Mouse (Mus musculus): ENCODE results near the gene Rex1bd.
A peak's percentile ranks its signal among the peaks of the same experiment; 100 is the strongest.
"Not testable (repeated sequence)": the region's sequence is repeated elsewhere in the genome, so short reads cannot be mapped to it uniquely, and the experiment has no call there.

The Rex1bd gene

GRCm38 (mm10) chr8:70528182-70528797 is 21.7 kb upstream of the Rex1bd start:
- DNase-seq, result no peak

GRCm38 (mm10) chr8:70527512-70528181 is 21.1 kb upstream of the Rex1bd start, which contains the start of the genes Fkbp8 and Kxd1:
Fkbp8 (plus strand) TSS chr8:70527724.
Kxd1 (minus strand) TSS chr8:70527956.
- peak; percentile 99 for DNase-seq

DNA sequence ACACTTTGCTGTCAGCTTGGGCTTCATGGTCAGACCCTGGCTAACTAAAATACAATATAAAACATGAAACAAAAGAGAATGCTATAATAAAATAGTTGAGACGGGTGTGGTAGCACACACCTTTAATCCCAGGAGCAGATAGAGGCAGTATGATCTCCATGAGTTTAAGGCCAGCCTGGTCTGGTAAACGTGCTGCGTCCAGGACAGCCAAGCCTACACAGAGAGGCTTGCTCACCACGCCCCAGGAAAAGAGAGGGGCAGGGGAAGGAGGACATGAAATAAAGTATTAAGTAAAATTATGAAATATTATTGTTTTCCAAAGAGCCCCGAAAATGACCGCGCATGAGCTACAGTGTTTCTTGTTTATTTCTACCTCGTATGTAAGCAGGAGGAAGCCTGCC is 20.6 kb upstream of the Rex1bd start:
- no peak for DNase-seq

GRCm38 (mm10) chr8:70522592-70523403 is 16.2 kb upstream of the Rex1bd start:
- peak; percentile 95 for DNase-seq

DNA sequence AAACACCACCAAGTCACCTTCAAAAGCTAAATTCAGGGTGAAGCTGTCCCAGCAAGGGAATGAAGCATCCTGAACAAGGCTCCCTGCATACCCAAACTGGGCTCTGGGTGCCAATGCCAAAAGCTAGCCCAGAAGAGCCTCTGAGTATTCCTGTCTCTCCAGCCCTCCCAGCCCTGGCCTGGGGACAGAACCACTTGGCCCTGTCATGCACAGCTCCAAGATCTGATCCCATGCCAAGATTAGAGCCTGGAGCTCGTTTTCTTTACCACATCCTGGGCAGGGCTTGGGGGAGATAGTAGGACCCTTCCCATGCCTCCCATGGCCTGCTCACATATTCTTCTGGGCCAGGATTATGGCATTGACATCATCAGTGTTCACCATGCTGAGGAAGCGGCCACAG is 13.1 kb upstream of the Rex1bd start:
- DNase-seq, result no peak

DNA sequence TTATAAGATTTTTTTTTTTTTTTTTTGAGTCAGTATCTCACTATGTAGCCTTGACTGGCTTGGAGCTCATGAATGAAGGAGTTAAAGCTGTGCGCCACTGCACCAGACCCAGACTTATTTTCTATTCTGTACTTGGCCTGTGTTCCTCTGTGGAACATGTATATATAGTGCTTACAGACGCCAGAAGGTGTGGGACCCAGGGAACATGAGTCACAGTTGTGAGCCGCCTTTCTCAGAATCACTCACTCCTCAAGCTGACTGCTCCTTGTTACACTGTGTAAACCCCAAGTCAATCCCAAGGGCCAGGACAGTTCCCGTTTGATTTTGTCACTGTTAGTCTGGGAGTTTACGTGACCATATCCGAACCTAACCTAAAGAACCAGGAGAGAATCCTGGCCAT is 12.5 kb upstream of the Rex1bd start:
- no peak for DNase-seq

DNA sequence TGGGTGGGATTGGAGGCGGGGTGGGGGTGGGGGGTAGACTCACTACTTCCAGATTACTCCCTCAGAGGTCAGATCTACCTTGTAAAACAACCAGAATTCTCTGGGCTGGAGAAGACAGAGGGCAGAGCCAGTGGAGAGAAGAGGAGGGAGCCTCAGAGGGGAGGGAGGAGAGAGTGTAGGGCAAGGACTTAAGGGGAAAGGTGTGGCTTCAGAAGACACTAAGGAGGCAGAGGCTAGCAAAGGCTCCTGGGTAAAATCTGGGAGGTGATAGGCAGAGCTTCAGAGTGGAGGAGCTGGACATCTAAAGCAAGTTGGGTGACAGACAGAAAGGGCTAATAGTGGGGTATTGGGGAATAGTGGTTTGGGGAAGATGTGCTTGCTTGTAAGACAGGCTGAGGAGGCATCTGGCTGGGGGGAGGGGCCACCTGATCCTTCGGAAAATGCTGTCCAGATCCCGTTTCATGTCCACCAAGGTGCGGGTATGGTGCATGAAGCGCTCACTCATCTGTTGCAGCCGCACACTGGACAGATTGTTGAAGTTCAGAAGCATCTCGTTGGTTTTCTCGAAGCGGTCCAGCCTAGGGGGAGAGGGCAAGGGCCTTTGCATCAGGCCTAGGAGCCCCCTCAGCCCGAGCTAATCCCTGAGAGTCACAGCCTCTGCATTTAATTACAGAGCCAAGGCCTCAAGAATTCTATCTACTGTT is 11.5 kb upstream of the Rex1bd start:
- no peak for DNase-seq

- no peak for DNase-seq
Measured at GRCm38 (mm10) chr8:70513441-70513840, 6.9 kb upstream of the Rex1bd start.

GRCm38 (mm10) chr8:70512253-70512903 is 5.8 kb upstream of the Rex1bd start:
- no peak for DNase-seq

DNA sequence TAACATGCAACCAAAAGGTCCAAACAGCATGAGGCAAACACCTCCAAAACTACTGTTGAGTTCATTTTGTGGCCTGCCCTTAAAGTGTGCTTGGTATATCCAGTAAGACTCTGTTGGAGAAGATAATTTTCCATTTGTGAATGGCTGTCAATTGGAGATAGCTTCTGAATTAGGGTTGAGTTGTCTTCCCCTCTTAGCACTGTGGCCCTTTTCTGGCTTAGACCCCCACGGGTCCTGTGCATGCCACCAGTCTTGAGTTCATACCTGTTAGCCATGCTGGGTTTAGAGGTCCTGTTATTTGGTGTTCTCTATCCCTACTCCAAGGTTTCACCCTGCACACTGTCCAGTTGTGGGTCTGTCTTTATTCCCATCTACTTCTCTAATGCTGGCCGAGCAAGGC is 5.2 kb upstream of the Rex1bd start:
- DNase-seq, result no peak

- DNase-seq, result not testable (repeated sequence)
Measured at GRCm38 (mm10) chr8:70511174-70511573, 4.6 kb upstream of the Rex1bd start.

GRCm38 (mm10) chr8:70510228-70510915 is 3.8 kb upstream of the Rex1bd start, which contains the start of gene Uba52:
Uba52 (minus strand) TSS chr8:70510801.
- DNase-seq, result peak; percentile 96

DNA sequence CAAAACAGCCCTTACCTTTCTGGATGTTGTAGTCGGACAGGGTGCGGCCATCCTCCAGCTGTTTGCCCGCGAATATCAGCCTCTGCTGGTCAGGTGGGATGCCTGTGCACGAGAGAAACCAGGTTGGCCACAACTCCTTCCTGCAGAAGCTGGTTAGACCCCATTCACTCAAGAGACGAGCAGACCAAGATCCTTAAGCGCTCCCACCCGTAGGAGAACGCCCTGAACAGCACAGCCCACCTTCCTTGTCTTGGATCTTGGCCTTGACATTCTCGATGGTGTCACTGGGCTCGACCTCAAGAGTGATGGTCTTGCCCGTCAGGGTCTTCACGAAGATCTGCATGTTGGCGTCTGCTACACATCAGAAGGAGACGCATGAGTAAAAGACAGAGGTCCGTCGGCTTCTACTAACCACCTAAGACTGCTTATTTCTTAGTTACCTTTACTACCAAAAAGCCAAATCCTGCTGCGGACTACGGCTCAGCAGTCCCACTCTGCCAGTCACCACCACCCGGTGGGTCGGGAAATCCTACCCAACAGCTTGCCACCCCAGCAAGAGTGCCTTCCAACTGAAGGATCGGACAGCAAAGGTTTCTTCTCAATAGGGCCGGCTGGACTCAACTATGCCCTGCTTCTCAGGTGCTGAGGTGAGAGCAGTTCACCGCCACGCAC is 2.9 kb upstream of the Rex1bd start:
- DNase-seq, result no peak

DNA sequence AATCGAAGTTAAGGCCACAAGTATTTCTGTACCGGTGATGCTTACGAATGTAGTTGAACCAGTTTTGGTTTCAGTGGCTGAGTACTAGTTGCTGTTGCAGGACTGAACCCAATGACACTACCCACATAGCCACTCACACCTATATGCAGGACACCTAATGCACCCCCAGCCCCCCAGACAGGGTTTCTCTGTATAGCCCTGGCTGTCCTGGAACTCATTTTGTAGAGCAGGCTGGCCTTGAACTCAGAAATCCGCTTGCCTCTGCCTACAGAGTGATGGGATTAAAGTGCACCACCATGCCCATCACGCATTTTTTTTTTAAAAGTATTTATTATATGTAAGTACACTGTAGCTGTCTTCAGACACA is 458 bp upstream of the Rex1bd start:
- DNase-seq, result no peak

DNA sequence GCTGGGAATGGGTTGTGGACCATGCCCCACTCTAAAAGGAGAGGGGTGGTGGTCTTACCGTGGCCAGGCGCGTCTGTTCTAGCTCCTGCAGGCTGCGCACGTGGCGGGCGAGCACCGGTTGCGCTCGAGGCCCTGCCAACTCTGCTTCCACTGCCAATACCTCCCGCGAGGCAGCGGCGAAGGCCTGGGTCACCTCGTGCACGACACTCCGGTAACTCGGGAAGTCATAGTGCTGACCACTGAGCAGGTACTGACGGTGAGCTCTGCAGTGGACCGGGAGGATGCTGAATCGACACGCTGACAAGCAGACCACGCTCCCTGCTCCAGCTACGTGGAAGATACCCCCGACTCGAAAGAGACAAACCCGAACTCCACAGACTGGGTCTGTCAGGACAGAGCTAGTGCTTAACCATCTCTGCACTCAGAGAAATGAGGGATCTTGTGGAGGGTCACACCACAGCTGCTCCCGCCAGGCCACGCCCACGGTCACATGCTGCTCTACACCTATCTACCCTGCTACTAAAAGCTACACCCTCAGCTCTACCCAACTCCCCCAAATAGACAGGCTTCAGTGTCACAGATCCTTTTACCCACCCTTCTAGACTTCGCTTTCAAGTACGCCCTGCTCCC is 739 bp downstream of the Rex1bd start:
- DNase-seq, result no peak

GRCm38 (mm10) chr8:70504851-70505250 is 1.7 kb downstream of the Rex1bd start:
- DNase-seq, result peak; percentile 80

DNA sequence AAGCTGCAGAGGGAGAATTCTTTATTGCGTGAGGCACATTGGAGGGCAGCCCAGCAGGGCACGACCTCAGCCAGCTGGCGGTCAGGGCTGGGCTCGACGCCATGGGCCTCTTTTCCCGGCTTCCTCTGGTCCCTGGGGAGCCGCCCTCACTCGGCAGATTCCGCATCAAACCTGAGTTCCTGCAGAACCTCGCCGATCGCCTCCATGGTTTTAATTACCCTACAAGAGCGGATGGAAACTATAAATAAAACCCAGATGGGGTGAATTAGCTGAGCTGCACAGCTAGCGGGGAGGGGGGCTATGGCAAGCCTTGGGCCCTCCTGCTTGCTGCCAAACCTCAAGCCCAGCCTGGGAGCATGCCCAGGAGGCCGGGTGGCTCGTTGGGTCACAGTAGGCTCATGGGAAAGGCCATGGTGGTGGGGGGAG is 2.2 kb downstream of the Rex1bd start:
- DNase-seq, result no peak

DNA sequence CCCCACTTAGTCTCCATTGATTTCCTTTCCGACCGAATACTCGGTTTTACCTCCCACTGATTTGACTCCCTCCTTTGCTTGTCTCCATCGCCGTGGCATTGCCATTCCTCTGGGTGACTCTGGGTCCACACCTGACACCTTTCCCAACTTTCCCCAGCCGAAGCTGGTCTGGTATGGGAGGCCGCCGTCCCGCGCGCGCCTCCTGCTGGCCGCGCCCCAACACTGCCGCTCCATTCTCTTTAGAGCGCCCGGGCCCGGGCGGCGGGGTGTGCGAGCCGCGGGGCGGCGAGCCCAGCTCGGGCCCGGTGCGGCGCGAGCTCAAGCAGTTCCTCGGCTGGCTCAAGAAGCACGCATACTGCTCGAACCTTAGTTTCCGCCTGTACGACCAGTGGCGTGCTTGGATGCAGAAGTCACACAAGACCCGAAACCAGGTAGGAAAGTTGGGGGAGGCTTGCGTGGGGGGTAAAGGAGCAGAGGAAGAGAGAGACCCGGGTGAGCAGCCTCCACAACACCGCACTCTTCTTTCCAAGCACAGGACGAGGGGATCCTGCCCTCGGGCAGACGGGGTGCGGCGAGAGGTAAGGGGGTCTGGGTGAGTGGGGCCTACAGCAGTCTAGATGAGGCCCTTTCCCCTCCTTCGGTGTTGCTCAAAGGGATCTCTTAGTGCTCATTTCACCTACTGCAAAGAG is 3.3 kb downstream of the Rex1bd start:
- DNase-seq, result no peak

DNA sequence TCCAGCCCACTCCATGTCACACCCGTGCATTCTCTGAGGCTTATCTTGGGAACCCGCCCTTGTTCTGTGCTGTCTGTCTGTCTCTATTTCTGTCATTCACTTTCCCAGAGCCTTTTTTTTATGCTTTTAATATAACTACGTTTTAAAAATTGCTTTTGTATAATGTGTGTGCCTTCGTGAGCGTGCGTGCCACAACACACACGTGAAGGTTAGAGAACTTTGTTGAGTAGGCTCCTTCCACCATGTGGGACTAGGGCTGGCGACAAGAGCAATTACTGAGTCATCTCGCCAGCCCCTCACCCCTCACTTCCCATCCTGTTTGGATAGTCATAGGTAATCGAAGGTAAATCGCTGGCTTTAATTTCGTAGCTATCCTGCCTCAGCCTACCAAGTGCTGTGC is 4.0 kb downstream of the Rex1bd start:
- no peak for DNase-seq

GRCm38 (mm10) chr8:70501820-70502529 is 4.6 kb downstream of the Rex1bd start:
- no peak for DNase-seq

All from right cerebral cortex, postnatal 4 days (tissue).